Mouse (Mus musculus) thymus, adult 2 months (tissue): ENCODE measurements around the gene Fubp3.

Source experiments
- CTCF ChIP-seq: fragments of 200-500 bp; IDR thresholded peaks from 2 replicates; pipeline ENCODE4 v1.5.1; 2012; ENCODE audit warnings: mild to moderate bottlenecking, control low read depth, low read length, moderate library complexity, borderline replicate concordance; ENCODE audit not compliant: control insufficient read depth, poor library complexity, insufficient read depth; ENCODE audit errors: extremely low read depth
- POLR2A ChIP-seq: fragments of 200-500 bp; IDR thresholded peaks from 2 replicates; pipeline ENCODE4 v1.6.1; 2012; ENCODE audit warnings: mild to moderate bottlenecking, low read length, control low read depth, moderate library complexity; ENCODE audit not compliant: control insufficient read depth, poor library complexity, insufficient read depth; ENCODE audit errors: extremely low read depth

GRCm38 (mm10) chr2:31654854-31655559, 82.6 kb downstream of the Fubp3 start:
- no peak for TF ChIP-seq POLR2A
- peak; percentile 44; the same call in 1 of the 2 replicates for TF ChIP-seq CTCF
